In the genomic region with DNA sequence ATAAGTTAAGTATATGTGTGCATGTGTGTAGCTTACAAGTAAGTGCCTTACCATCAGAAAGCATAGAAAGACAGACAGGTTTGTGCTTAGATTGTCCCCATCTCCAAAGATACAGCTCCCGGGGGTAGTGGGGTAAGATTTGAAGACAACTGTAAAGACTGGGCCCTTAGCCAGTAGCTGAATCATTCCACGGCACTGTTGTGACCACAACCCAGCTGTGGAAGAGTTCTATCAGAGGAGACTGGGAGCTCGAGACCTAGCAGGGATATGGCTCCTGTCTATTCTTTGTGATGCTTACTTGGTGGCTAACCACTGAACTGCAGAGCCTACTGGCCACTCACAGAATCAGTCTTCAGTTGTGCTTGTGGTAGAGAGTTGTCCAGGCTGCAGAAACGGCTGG, we compare ENCODE assay signal across 23 mouse cellular contexts.
"Had no signal": no experiment of that assay in that cellular context is flagged by ENCODE, and none has a peak within 500 bp of the region (broad histone marks: within the 10 kb centered on the region; RNA-seq: fewer than 3 reads in every experiment).

No protein-coding gene starts in this region.

- H3K36me3 ChIP-seq: intestine, embryonic 15.5 days had no signal

- H3K27ac ChIP-seq: gastrocnemius, adult 2 months; hindbrain, embryonic 10.5 days; hindbrain, embryonic 12.5 days; hindbrain, embryonic 14.5 days; intestine, embryonic 15.5 days; layer of hippocampus, adult 2 months; left cerebral cortex, adult 2 months; limb, embryonic 10.5 days; limb, embryonic 12.5 days; liver, embryonic 13.5 days; liver, embryonic 15.5 days had no signal

- H3K9me3 ChIP-seq: heart, embryonic 12.5 days; hindbrain, embryonic 10.5 days; hindbrain, embryonic 12.5 days; intestine, embryonic 15.5 days; limb, embryonic 10.5 days; limb, embryonic 12.5 days; liver, embryonic 13.5 days; liver, embryonic 15.5 days had no signal

- H3K4me1 ChIP-seq: heart, embryonic 12.5 days; intestine, embryonic 15.5 days; limb, embryonic 12.5 days; liver, embryonic 13.5 days; liver, embryonic 15.5 days had no signal

- DNase-seq: gastrocnemius, adult 2 months; gastrocnemius, postnatal 10 days; gastrocnemius, postnatal 25 days; heart, adult 18-20 months; heart, postnatal 10 days; heart, postnatal 4 days; kidney, adult 18-20 months; kidney, adult 8-10 months; kidney, postnatal 10 days; kidney, postnatal 25 days; kidney, postnatal 4 days; liver; liver, embryonic 13.5 days had no signal

- H3K27me3 ChIP-seq: heart, embryonic 12.5 days; hindbrain, embryonic 12.5 days; intestine, embryonic 15.5 days; limb, embryonic 12.5 days; liver, embryonic 13.5 days; liver, embryonic 15.5 days had no signal

- H3K4me3 ChIP-seq: gastrocnemius, adult 2 months; heart, embryonic 12.5 days; hindbrain, embryonic 10.5 days; hindbrain, embryonic 12.5 days; intestine, embryonic 15.5 days; layer of hippocampus, adult 2 months; left cerebral cortex, adult 2 months; limb, embryonic 10.5 days; limb, embryonic 12.5 days; liver, embryonic 13.5 days; liver, embryonic 15.5 days had no signal
